Mouse (Mus musculus): Measurements from ENCODE around the gene Slc25a44.

Slc25a44 gene

DNA sequence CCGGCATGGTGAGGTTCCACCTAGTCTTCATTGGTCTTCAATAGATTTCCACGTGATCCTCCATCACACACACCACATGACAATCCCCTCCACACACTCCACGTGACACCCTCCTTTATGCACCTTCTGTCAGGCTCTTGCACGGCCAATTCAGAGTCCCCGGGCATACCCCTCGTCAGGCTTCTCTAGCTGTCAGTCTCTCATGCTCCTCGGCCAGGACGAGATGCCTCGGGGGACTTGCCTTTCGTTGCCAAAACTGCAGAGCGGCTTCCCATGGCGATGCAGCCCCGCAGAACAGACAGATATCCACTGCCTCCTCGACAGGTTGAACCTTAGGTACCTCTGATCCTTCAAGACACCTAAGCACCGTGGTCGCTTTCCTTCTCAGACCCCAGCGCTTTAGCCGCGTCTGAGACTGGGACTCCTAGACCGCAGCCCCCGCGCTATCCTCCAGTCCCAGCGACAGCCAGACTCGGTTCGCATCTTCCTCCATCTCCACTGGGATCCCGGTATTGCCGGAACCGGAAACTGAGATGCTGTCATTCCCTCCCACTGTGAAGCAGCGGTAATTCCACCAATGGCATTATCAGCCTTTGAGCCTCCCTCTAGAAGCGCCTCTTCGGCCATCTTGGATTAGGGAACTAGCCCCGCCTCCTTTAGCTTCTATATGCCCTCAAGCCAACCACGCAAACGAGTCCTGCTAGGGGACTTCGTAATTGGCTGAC, at the start of gene Slc25a44:
TSS of gene Slc25a44 (minus strand) at position 535 of the 725 bp plus-strand sequence.
- DNase-seq (ENCODE audit: low spot score in 2 of 2), result peak; percentile 89 to 95

DNA sequence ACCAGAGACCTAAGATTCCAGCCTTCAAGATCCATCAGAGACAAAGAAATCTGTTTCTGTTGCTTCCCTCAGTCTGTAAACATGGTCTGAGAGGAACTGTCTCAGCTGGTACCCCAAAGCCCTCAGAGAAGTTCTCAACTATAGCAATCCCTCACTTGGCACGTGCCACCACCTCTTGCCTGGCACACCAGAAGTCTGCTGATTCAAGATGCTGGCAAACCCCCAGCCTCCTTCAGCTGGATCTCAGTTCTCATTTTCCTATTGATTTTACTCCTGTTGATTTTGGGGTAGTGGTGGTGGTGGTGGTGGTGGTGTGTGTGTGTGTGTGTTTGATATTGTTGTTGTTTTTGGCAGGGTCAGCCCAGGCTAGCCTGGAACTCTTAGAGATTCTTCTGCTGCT, 48.6 kb upstream of the Slc25a44 start:
- DNase-seq (ENCODE audit: low spot score in 2 of 2), result no peak

DNA sequence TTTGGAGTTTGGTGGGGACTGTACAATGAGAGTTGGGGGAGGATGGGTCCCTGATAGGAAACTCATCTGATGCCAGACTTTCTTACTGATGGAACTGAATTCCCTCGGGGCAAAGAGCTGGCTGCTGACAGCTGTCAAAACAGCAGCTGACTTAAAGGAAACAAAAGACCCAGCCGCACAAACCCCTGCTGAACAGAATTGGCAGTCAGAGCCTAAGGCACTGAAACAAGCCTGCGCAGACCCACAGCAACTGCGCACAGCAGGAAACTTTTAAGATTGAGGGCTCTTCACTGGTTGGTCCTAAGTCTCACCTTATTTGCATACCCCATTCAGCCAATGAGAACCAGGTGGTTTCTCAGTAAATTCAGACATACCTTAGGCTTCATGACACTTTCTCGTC, 48.1 kb upstream of the Slc25a44 start:
- DNase-seq (ENCODE audit: low spot score in 2 of 2), result no peak

DNA sequence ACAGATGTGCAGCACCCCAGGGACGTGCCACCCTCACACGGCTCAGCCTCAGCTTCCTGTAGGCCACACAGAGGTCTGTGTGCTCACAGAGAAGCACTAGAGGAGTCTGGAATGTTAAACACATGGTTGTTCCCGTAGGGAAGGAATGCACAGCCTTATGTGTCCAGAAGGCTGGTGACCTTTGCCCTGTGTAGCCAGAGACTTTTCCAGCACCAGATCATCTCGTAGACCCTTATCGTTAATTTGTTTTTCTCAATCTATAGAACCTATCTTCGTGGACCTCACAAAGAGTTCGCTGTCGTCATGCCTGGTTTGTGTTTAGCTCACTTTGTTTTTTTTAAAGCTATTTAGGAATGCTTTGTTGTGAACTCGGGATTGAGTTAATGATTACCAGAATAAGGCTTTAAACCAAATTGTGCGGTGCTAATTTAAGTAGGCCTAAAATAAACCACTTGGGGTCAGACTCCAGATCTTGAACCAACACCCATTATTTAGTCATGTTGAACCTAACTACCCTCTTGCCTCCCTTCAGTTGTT, 46.1 kb upstream of the Slc25a44 start:
- DNase-seq (ENCODE audit: low spot score in 2 of 2), result no peak

DNA sequence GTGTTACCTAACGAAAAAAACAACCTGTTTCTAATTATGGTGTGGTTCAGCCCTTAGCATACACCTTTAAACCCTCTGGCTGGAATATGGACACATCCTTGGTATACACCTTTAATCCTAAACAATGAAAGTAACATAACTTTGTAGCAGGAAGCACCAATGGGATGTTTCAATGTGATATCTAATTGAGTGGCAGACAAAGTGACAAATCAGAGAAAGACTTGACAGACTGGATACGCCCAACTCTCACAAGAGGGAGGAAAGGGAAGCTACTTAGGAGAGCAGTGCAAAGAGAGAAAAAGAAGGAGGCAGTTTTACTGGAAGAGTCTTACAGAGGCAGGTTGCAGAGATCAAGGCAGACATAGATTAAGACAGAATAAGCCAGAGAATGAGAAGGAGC, 44.5 kb upstream of the Slc25a44 start:
- DNase-seq (ENCODE audit: low spot score in 2 of 2), result no peak

DNA sequence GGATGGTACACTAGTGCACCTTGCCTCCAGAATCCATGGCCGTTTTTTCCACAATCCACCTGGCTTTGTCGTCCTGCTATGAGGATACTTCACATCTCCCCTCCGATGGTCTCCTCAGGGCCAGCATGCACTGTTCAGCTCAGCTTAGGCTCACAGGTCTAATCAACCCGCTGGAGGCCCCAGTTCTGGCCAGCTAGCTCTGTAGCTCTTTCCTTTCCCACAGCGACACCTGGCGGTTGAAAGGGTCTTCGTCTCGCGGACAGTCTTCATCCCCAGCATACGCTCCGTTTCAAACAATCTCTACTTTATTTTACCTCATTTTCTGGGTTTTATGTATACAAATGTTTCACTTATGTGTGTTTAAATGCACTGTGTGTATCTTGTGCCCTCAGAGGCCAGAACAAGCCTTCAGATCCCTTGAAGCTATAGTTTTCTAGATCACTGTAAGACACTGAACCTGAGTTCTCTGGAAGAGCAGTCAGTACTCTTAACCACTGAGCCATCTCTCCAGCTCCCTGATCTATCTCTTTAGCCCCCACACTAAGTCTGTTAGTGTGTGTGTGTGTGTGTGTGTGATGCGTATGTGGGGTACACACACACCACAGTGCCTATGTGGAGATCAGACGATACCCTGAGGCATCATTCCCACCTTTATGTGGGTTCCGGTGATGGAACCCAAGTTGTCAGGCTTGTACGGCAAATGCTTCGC, 42.3 kb upstream of the Slc25a44 start:
- DNase-seq (ENCODE audit: low spot score in 2 of 2), result peak; percentile 68 to 70

DNA sequence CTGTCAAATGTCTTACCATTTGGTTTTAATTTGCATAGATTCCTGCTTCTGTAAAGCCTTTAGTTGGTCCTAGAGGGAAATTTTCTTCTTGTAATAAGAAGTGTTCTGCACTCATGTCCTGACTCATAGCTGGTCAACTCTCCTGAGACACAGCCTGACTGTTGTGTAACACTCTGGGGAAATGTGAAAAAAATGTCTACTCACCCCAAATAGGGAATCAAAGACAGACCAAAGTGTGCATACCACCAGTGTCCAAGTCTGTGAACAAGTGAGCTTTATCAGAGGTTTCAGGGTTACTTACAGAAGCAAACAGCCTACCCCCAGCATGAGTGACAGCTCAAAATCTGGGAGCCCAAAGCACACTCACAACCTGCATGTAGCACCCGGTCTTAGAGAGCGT, 40.2 kb upstream of the Slc25a44 start:
- no peak for DNase-seq (ENCODE audit: low spot score in 2 of 2)

DNA sequence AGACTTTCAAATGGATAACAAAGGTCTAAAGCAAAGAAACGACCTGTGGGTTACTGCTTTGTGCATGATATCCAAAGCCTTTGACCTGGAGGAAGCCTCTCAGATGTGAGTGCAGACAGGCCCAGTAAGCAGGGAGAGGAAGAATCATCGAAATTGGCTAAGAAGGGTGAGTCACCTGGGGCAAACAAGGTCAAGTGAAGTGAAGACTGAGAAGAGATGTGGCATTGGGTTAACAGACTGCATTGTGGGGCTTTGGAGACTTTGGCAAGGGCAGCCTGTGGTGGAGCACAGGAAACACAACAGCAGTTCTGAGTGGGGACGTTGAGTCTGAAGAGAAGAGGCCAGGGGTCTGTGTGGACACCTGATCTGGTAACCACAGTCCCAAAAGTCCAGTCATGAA, 39.5 kb upstream of the Slc25a44 start:
- DNase-seq (ENCODE audit: low spot score in 2 of 2), result no peak

DNA sequence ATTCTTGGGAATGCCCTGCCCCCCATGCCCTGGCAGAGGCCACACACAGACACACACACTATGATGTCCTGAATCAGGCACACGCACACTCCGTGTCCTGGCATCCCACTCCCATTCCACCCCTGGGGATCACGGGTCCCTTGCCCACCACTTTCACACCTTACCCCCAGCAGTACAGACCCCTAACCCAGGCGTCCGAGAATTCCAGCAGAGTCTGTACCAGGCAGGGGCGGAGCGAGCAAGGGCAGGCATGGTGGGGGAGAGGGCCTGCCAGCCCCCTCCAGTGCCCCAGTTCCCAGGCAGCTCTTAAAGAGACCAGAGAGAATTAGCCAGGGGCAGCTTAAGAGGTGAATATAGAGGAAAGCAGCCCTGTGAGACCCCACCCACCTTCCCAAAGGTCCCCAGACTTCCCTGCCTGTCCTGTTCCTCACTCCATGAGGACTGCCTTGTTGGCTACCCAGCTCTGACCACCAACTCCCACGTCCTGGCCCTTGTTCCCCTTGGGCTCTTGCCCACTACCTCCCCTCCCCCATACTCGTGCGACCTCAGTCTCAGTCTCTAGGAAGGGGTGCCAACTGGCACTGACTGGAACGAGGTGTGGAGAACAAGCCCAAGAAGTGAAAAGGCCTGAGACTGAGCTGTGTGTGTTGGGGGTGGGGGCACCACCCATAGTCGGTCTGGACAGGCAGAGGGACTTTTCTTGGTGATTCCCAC, 36.2 kb upstream of the Slc25a44 start, which contains the start of gene Sema4a:
TSS of gene Sema4a (minus strand) at position 200 of the 714 bp plus-strand sequence.
- no peak for DNase-seq (ENCODE audit: low spot score in 2 of 2)

DNA sequence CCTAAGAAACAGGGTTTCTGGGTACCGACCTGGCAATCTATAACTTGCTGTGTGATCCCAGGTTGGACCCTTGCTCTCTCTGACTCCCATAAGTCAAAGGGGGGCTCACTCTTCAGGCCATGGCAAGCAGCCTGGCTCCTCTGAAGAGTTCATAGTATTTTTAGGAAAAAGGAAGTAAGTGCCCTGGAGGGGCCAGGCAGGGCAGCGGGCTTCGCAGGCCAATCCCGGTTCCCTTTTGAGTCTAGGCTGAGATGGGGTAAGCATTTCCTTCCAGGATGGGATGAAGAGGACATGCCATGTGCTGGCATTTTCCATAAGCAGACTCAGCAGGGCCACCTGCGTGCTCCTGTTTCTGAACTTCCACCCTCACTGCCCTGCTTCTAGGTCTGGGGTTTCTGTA, 35.1 kb upstream of the Slc25a44 start:
- DNase-seq (ENCODE audit: low spot score in 2 of 2), result no peak

DNA sequence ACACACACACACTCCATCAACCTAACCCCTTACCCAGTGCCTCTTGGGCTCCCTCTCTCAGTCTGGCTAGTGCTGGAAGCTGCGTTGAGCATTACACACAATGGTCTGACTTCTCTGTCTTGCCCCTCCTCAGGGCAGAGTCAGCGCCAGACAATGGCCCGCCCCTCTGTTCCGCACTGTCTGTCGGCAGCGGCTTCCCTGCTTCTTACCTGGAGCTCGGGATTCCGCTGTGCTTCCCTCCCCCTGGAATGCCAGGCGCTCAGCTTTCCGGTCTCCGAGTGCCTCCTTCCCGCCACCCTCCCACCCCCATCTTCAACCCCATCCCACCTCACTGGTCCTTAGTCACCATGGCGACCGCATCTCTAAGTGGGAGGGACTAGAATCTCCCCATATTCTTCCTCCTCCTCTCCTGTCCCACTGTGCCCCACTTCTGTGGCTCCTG, 33.9 kb upstream of the Slc25a44 start:
- DNase-seq (ENCODE audit: low spot score in 2 of 2), result no peak

DNA sequence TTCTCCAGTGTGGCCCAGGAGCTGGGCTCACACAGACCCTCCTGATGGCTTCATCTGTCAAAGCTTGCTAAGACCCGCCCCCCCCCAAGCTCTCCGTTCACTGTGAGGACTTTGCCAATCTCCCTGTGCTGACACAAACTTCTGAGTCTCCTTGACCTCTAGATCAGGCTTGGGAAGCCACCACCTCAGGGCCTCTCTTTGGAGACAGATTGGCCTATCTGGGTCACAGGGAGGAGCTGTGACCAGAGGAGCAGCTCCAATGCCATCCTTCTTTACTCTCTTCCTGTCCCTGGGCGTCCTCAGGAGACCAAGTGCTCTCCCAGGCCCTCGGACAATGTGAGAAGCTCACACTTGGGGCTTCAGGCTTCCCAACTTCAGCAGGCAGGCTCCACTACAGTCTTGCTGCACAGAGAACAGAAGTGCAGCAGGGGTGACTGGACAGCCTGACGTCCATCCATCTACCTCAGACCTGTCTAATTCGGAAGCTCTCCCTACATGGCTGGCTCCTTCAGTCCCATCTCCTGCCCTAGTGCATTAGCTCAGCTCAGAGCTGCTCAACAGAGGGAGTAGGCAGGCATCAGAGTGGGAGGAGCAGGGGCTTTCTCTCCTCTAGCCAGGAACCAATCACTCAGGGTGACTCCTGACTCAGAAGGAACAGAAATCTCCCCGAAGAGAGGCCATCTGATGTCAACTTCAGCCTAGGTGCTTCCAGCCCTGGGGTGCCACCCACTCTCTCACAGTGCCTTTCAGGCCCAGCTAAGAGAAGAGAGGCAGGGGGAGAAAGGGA, 32.0 kb upstream of the Slc25a44 start:
- DNase-seq (ENCODE audit: low spot score in 2 of 2), result no peak

DNA sequence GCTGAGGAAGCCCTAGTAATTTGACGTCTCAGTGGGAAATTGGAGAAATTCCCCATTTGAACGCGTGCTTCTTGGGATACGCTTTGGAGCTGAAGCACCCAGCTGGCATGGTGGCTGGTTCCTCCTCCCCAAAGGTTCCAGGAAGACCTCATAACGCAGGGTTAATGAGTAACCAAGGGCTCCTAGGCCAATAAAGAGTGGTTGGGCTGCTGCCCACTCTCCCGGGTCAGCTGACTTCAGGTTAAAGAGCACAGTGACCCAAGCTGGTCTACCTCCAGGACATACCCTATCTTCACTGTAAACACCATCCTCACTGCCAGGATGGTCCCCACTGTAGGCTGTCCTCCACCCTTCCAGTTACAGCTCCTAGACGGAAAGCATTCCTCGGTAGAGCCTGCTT, 31.4 kb upstream of the Slc25a44 start:
- no peak for DNase-seq (ENCODE audit: low spot score in 2 of 2)

DNA sequence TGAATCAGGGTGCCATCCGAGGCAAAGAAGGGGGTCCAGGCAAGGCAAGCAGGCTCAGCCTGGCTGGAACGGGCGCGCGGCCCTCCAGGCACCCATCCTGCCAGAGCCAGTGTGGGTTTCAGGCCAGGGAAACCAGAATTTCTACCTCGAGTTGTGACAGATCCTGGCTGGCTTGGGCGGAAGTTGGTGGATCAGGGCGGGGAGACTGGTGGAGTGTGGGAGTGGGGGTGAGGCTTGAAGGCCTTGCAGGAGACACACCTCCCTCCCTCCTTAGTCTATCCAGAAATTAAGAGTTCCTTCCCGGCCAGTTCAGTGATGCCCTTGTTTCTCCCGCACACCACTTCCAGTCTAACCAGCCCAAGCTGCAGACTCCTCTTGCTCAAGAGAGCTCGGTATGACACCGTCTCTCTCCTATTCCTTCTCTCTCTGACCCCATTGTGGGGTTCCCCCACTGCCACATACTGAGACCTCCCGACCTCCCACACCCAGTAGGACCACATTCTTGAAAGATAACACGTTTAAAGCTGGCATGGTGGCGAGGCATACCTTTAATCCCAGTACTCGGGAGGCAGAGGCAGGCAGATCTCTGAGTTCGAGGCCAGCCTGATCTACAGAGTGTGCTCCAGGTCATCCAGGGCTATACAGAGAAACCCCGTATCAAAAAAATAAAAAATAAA, 30.8 kb upstream of the Slc25a44 start:
- no peak for DNase-seq (ENCODE audit: low spot score in 2 of 2)

DNA sequence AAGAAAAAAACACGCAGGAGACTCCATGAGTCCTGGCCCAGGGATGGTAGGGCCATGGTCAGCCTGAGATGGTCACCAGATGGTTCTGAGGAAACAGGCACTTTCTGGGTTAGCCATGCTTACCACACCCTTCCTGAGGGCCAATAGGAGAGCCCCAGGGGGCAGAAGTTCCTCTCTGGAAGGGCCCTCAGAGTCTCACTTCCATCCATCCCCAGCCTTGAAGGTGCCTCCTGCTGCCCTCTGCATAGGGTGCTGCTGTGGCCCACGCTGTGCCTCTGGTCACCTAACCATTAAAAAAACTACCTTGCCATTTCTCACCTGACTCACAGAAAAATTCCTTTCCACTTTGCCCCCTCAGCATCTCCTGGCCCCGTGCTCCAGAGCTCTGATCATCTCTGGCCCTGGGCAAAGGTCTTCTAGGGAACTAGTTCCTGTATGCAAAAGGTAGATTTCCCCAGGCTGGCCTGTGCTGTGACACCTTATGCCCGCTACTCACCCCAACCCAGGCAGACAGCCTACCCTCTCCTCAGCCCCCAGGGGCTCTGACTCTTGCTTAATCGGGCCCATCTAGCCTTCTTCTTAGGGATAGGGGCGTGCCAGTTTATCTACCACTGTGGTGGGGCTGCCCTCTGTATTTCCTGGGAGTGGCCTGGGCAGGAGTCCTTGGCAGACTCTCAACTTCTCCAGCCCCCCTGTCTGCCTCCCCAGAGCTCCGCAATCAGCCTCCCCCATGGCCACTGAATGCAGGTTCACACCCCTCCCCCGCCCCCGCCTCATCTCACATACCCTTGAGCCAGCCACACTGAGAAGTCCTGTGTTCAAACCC, 30.0 kb upstream of the Slc25a44 start:
- DNase-seq (ENCODE audit: low spot score in 2 of 2), result no peak

DNA sequence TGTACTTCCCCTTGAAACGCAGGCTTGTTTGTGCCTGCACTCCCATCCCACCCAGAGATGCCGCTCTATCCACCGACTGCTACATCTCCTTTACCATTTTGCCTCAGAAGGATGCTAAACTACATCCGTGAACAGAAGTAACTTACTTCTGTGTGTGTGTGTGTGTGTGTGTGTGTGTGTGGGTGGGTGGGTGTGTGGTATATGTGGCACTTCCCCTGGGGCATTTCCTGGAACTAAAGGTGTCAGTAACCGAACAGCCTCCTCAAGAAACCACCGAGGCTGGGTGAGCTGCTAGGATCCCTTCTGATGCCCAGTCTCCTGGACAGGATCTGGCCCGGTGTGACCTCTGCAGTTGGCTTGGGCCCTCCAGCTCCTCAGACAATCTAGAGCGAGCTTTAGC, 29.0 kb upstream of the Slc25a44 start:
- no peak for DNase-seq (ENCODE audit: low spot score in 2 of 2)

DNA sequence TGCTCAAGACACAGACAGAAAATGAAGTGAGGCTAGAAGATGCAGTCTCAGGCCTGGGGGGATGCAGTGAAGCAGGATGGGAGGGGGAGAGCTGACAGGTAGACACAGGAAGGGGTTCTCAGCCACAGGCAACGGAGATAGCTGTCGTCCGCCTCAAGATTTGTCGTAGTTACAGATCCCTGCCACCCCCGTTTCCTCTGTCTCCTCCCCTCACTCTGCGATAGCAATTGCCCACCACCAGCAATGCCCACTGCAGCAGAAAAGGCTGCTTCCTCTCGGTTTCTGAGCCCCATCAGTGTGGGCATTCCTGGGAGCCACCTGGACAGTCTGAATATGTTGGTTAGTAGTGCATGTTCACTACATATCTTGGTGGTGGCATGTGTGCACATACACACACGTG, 28.4 kb upstream of the Slc25a44 start:
- DNase-seq (ENCODE audit: low spot score in 2 of 2), result no peak

DNA sequence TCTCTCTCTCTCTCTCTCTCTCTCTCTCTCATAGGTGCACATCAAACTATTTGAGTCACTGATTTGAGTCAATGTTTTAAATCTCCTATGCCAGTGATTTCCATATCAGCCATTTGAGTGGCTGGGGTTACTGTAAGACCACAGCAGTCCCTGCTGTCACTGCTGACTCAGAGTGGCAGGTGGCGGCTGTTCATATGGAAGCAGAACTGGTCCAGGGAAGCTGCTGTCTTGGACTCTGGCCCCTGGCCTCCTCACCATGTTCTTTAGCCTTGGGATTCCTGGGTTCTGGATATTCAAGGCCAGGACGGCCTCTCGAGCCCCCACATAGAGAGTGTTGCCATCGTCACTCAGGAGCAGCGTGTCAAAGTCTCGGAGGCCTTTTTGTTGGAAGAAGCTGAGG, 27.8 kb upstream of the Slc25a44 start:
- DNase-seq (ENCODE audit: low spot score in 2 of 2), result no peak

DNA sequence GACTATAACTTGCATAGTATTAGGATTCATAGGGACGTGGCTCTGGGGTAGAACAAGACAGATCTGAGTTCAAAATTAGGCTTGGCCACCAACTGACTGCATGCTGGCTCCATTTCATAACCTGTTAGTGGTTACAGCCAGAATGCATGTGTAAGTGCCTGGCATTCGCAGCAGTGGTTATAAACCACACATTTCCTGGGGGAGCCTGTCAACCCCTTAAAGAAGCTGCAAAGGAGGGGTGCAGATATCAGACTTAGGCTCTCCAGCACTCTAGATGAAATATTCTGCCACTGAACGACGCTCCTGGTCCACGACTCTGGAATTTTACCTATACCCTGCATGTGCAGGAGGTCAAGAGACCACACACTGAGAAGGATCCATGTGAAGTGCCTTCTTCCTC, 27.3 kb upstream of the Slc25a44 start:
- DNase-seq (ENCODE audit: low spot score in 2 of 2), result no peak
